Mouse (Mus musculus) liver, postnatal 0 days (tissue): Measurements from ENCODE around the gene Pes1.

Source experiments
- CTCF ChIP-seq: sonication (generic); IDR thresholded peaks from 2 replicates; pipeline ENCODE4 v1.5.1; 2016; ENCODE audit warnings: antibody characterized with exemption, low read depth
- EP300 ChIP-seq: IDR thresholded peaks from 2 replicates; pipeline ENCODE4 v1.6.1; 2016; ENCODE audit warnings: antibody characterized with exemption, low read depth, mild to moderate bottlenecking

- TF ChIP-seq CTCF (peak; percentile 81), EP300 (no peak)
These were observed 42.4 kb upstream of the Pes1 start for GRCm38 (mm10) chr11:3921281-3921850.
